Mouse (Mus musculus): Measurements from ENCODE around the gene S100a1. TPM values are rescaled to one million over a fixed set of nuclear protein-coding genes. Genes with fewer than 3 reads are reported as not detected.

Gene S100a1
- 9.0 and 13.0 TPM in 2 replicates for polyA plus RNA-seq (2015; fragmentation: Nextera tagmentation; extraction: Ambion mirVana)

DNA sequence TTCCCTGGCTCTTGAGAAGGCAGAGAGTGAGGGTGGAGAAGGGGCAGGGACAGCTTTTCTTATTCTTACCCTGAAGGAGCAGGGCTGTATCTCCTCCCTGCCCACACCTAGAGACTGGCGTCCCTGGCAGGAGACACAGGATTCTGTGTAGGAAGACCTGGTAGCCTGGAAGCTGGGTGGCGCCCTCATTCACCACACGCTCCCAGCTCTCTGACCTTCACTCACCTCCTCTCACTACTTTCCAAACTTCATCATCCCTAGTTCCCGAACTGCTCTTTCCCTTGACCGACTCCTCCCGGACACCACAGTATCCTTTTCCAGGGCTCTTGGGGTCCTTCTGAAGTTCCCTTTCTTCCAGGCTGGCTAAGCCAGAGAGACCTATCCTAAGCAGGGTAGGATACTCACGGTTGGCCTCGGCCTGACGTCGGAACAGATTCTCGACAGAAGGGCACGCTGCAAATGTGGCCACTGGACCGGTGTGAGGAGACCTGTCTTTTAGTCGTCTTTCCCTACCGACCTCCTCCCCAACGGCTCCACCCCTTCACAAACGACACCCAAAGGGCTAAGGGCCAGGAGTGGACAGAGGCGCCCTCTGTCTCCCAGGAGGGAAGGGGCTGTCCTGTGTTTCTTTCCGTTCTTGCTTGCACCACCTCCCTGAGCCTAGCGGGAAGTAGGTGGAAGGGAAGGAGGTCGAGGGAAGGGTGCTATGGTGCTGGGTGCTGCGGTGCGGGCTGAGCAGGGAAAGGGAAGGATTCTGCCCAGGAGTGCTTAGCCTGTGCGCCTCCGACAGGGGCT lies at the start of gene S100a1, which contains the start of gene S100a13:
S100a1 (minus strand) TSS at position 597 of the 795 bp plus-strand sequence.
S100a13 (plus strand) TSS at position 640 of the 795 bp plus-strand sequence.
- 3% methylated on average over 25 of the region's 25 CpGs for WGBS
- Histone ChIP-seq H3K27ac (replicated peaks) (no peak within 1 kb of the TSS), H3K4me3 (peak within 1 kb of the TSS; percentile 35), H3K9me3 (no peaks in the 10 kb centered on the region), H3K4me2 (peak within 1 kb of the TSS; percentile 63), H3K9ac (peak within 1 kb of the TSS; percentile 60), H3K4me1 (replicated peaks) (peaks cover 18% of the 10 kb centered on the region), H3K27me3 (peaks cover 41% of the 10 kb centered on the region), H3K36me3 (no peaks in the 10 kb centered on the region)
- ATAC-seq (ENCODE audit: low read depth): no peak

DNA sequence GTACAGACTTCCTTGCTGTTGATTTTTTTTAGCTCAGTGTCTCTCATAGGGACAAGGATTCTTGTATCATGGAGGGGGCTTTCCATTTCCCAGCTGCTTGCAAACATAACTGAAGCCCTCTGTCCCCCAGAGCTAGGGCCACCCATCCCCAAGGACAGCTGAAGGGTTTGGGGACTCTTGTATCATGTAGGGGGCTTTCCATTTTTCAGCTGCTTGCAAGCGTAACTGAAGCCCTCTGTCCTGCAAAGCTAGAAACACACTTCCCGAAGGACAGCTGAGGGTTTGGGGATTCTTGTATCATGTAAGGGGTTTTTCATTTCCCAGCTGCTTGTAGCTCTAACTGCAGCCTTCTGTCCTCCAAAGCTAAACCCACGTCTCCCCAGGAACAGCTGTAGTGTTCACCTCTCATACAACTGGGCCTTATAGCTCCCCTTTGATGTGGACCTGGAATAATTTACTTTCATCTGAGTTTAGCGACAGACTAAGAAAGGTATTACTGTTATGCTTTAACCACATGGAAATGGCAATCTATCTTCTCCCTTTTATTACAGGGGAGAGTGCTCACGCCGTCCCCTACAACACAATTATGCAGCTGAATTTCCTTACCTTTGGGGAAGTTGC lies 45.9 kb upstream of the S100a1 start, which contains the start of gene S100a3:
S100a3 (plus strand) TSS at position 571 of the 621 bp plus-strand sequence.
- Histone ChIP-seq H3K9me3 (no peaks in the 10 kb centered on the region), H3K4me1 (replicated peaks) (no peaks in the 10 kb centered on the region), H3K4me3 (no peak within 1 kb of the TSS), H3K9ac (no peak within 1 kb of the TSS), H3K36me3 (no peaks in the 10 kb centered on the region), H3K27me3 (no peaks in the 10 kb centered on the region), H3K4me2 (no peak within 1 kb of the TSS), H3K27ac (replicated peaks) (no peak within 1 kb of the TSS)
- WGBS: 79% methylated on average over 6 of the region's 6 CpGs
- no peak for ATAC-seq (ENCODE audit: low read depth)

DNA sequence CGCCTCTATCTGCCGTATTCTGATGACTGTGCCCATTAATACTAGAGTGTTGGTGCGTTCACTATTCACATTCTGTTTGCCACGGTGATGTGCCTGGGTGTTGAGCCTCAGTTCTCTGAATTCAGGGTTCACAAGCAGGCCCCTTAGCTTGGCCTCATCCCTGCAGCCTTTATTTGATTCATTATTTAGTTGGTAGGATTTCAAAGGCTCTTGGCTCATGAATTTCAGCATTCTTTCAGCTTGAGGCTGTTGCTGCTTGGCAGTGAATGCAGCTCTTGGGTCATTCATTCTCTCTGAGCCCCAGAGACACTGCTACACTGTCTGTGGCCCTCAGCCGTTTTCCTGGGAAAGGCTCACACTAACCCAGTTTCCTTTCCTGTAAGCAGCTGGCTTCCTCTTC lies 41.8 kb upstream of the S100a1 start:
- peak; percentile 86 for ATAC-seq (ENCODE audit: low read depth)
- WGBS: 40% methylated on average over 5 of the region's 5 CpGs

DNA sequence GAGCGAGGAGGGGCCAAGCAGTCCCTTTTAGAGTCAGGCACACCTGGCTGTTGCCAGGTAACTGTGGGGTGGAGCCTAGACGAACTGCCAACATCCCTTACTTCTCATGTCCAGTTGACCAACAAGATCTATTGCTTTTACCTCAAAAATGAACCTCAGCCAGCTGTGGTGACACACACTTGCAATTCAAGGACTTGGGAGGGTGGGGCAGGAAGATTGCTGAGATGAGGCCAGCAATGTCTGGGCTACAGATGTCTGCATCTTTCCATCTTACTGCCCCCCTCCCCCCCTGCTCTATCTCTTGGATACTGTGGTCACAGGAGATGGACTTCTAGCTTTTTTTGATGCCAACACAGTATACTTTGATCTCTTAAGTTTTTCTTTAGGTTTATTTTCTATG lies 38.0 kb upstream of the S100a1 start:
- Histone ChIP-seq H3K4me2 (no peak overlapping the region), H3K36me3 (no peaks in the 10 kb centered on the region), H3K4me1 (replicated peaks) (peaks cover 7% of the 10 kb centered on the region; the same call in 1 of the 2 replicates), H3K27me3 (no peaks in the 10 kb centered on the region), H3K9me3 (no peaks in the 10 kb centered on the region), H3K4me3 (no peak overlapping the region), H3K9ac (no peak overlapping the region), H3K27ac (replicated peaks) (no peak overlapping the region)
- WGBS: 82% methylated on average over 2 of the region's 2 CpGs
- no peak for ATAC-seq (ENCODE audit: low read depth)

More for the DNA sequence above, 41.8 kb upstream of the S100a1 start:
- Histone ChIP-seq H3K9ac (no peak overlapping the region), H3K4me2 (no peak overlapping the region), H3K27ac (replicated peaks) (no peak overlapping the region; the same call in 1 of the 2 replicates), H3K4me1 (replicated peaks) (no peaks in the 10 kb centered on the region), H3K9me3 (no peaks in the 10 kb centered on the region), H3K36me3 (no peaks in the 10 kb centered on the region), H3K4me3 (no peak overlapping the region), H3K27me3 (no peaks in the 10 kb centered on the region)

DNA sequence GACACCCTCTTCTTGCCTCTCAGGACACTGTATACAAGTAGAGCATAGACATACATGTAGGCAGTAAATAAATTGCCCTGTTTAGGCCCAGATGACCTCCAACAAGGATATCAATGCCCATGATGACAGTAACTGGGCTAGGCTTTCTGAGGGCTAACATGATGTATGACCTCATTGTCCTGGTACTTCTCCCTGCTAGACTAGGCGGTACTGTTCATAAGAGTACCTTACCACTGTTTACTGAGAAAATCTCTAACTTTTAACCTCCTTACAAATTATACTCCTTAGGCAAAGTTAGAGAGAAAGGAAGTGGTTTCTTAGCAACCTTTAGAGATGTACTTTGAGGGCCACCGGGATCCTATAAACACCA lies 36.2 kb upstream of the S100a1 start:
- Histone ChIP-seq H3K4me1 (replicated peaks) (peaks cover 7% of the 10 kb centered on the region; the same call in 1 of the 2 replicates), H3K4me3 (no peak overlapping the region), H3K4me2 (no peak overlapping the region), H3K9me3 (no peaks in the 10 kb centered on the region), H3K36me3 (no peaks in the 10 kb centered on the region), H3K27me3 (no peaks in the 10 kb centered on the region), H3K27ac (replicated peaks) (no peak overlapping the region), H3K9ac (no peak overlapping the region)
- ATAC-seq (ENCODE audit: low read depth): no peak
- WGBS: 86% methylated on average over 2 of the region's 2 CpGs

DNA sequence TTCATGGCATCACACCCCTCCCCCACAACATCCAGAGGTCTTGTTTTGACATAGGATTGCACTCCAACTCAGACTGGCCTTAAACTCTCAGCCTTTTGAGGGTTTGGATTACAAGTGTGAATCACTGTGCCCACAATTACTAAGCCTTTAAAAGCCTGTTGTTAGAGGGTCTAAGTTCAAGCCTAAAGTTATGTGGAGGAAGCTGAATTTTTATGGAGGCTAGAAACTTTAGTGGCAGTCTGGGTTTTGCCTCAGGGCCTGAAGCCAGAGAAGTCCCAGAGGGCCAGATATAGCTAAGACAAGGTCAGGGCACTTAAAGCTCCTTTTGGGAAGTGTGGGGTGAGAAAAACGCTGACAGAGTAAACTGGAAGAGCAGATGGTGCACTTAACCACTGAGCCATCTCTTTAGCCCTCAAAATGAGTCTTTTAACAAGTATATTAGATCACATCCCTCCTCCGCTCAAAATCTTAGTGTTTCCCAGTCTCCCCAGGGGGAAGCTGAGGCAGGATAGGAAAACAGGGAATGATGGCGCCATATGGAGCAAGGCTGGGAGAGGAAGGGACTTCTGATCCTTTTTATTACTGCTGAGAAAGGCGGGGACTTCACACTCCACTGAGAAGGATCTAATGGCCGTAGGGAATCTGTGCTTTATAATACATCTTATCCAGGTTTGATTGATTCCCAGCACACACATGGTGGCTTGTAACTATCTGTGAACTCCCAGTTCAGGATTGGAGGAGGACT lies 35.7 kb upstream of the S100a1 start:
- H3K9ac ChIP-seq: no peak overlapping the region
- H3K9me3 ChIP-seq: no peaks in the 10 kb centered on the region
- H3K36me3 ChIP-seq: no peaks in the 10 kb centered on the region
- no peak overlapping the region for H3K4me2 ChIP-seq
- WGBS: 57% methylated on average over 5 of the region's 5 CpGs
- no peak overlapping the region for H3K4me3 ChIP-seq
- peaks cover 7% of the 10 kb centered on the region; the same call in 1 of the 2 replicates for H3K4me1 ChIP-seq (replicated peaks)
- H3K27me3 ChIP-seq: no peaks in the 10 kb centered on the region
- ATAC-seq (ENCODE audit: low read depth): no peak
- H3K27ac ChIP-seq (replicated peaks): no peak overlapping the region

DNA sequence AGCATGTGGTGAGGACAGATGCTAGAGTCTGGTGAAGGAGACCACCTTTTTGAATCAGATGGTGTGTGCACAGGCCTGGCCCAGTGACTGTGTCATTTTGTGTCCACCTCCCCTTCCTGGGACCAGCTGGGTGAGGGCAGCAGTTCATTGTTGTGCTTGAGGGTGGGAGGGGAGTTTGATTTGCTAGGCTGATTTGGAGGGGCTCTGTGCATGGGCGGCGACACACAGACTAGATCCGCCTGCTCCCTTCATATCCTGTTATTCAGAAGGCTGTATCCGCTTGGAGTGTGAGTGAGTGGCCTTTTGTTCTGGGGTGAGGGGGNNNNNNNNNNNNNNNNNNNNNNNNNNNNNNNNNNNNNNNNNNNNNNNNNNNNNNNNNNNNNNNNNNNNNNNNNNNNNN lies 26.7 kb upstream of the S100a1 start:
- H3K27me3 ChIP-seq: no peaks in the 10 kb centered on the region
- no peaks in the 10 kb centered on the region for H3K36me3 ChIP-seq
- peak; percentile 71; the same call in 1 of the 2 replicates for ATAC-seq (ENCODE audit: low read depth)
- H3K9me3 ChIP-seq: no peaks in the 10 kb centered on the region
- WGBS: 34% methylated on average over 4 of the region's 4 CpGs
- no peak overlapping the region for H3K4me3 ChIP-seq
- H3K4me1 ChIP-seq (replicated peaks): no peaks in the 10 kb centered on the region; the same call in 1 of the 2 replicates
- no peak overlapping the region for H3K9ac ChIP-seq
- peak overlapping the region; percentile 18; the same call in 1 of the 2 replicates for H3K4me2 ChIP-seq
- no peak overlapping the region; the same call in 1 of the 2 replicates for H3K27ac ChIP-seq (replicated peaks)

DNA sequence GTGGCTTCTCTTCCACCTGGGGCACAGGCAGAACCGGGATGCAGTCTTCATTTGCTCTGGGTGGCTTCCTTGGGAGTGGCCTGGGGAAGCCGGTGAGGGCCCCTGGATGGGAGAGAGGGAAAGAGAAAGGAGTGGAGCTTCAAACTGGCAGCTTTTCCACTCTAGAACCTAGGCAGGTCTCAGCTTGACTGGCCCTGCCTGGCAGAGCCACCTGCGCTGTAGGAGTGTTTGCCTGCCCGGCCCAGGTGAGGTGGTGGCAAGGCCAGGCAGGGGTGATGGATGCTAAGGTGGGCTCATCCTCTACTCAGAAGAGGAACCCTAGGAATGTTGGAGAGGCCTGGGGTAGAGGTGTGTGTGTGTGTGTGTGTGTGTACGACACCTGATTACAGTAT lies 23.7 kb upstream of the S100a1 start:
- no peaks in the 10 kb centered on the region for H3K27me3 ChIP-seq
- H3K9me3 ChIP-seq: no peaks in the 10 kb centered on the region
- no peak overlapping the region for H3K4me3 ChIP-seq
- no peak overlapping the region for H3K9ac ChIP-seq
- H3K36me3 ChIP-seq: no peaks in the 10 kb centered on the region
- no peak for ATAC-seq (ENCODE audit: low read depth)
- no peak overlapping the region for H3K27ac ChIP-seq (replicated peaks)
- H3K4me2 ChIP-seq: no peak overlapping the region
- no peaks in the 10 kb centered on the region; the same call in 1 of the 2 replicates for H3K4me1 ChIP-seq (replicated peaks)
- 83% methylated on average over 5 of the region's 5 CpGs for WGBS

DNA sequence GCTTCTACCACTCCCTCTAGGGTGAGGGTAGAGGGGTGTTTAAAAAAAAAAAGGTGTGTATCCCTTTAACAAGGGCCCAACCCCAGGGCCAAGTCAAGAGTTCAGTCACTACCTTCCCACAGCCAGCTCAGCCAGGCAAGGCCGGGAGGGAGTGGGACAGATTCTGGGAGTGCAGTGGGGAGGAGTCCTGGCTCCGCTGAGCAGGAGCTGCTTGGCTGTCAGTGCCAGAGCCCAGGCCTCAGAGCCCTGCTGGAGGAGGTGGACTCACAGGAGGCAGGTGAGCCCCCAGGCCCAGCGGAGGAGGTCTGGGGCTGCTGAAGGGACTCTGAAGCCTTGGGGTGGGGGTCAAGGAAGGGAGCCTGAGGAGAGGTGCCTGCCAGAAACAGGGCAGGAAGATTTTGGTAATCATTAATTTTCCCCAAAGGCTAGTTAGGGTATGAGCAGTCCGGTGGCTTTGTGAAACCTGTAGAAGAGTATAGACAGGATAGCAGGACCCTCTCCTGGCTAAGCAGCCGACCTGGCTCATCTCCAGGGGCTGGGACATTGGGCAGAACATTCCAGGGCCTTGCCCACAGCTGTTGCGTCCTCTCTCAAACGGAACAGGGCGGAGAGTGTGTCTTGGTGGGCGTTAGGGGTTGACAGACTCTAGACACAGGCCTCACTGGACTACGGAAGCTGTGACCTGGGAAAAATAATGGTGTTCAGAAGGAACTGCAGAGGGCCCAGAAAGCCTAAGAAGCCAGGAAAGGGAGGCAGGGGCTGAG lies 23.1 kb upstream of the S100a1 start, which contains the start of gene S100a16:
S100a16 (plus strand) TSS at position 114 of the 764 bp plus-strand sequence.
- Histone ChIP-seq H3K4me3 (no peak within 1 kb of the TSS), H3K27ac (replicated peaks) (no peak within 1 kb of the TSS), H3K36me3 (no peaks in the 10 kb centered on the region), H3K4me2 (no peak within 1 kb of the TSS), H3K9ac (no peak within 1 kb of the TSS), H3K9me3 (no peaks in the 10 kb centered on the region), H3K27me3 (no peaks in the 10 kb centered on the region), H3K4me1 (replicated peaks) (no peaks in the 10 kb centered on the region; the same call in 1 of the 2 replicates)
- 48% methylated on average over 10 of the region's 10 CpGs for whole genome bisulfite sequencing
- ATAC-seq (ENCODE audit: low read depth): no peak

DNA sequence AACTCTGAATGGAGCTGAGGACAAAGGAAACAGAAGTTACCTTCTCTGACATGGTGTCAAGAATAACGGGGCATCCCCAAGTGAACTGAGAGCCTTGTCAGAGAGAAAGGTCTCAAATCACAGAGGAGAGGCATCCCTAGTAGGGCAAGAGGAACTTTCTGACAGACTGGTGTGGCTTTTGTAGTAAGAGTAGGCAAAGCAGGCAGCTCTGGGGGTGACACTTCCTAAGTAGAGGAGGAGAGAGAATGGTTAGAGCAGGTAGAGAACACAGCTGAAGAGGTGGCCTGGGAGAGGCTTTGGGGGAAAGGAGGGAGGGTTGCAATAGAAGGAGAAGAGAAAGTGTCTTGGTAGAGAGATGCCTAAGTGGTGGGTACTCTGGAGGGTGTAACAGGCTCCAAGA lies 21.3 kb upstream of the S100a1 start:
- H3K4me1 ChIP-seq (replicated peaks): no peaks in the 10 kb centered on the region
- no peak overlapping the region for H3K4me2 ChIP-seq
- H3K9ac ChIP-seq: no peak overlapping the region
- WGBS: 76% methylated on average over 1 of the region's 1 CpGs
- H3K27ac ChIP-seq (replicated peaks): no peak overlapping the region
- ATAC-seq (ENCODE audit: low read depth): no peak
- no peaks in the 10 kb centered on the region for H3K27me3 ChIP-seq
- no peak overlapping the region for H3K4me3 ChIP-seq
- H3K36me3 ChIP-seq: no peaks in the 10 kb centered on the region
- H3K9me3 ChIP-seq: no peaks in the 10 kb centered on the region

DNA sequence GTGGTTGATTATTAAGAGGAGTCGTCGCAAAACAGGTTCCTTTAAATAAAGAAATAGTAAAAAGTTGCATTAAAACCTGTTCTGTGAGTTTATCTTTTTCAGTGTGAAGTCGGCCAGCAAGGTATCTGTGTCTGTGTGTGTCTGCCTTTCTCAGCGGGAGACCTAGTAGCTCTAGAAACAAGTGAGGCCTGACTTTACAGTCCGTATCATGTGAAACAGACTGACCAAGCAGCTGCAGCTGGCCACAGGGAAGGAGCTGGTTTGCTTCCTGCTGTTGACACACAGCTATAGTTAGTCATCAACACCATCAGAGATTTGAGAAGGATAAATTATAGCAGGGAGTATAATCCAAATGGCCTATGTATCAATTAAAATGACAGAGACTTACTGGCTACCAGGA lies 17.5 kb upstream of the S100a1 start:
- no peak overlapping the region for H3K27ac ChIP-seq (replicated peaks)
- no peaks in the 10 kb centered on the region for H3K4me1 ChIP-seq (replicated peaks)
- ATAC-seq (ENCODE audit: low read depth): no peak
- H3K9ac ChIP-seq: no peak overlapping the region
- H3K4me3 ChIP-seq: no peak overlapping the region
- H3K9me3 ChIP-seq: no peaks in the 10 kb centered on the region
- no peaks in the 10 kb centered on the region; the same call in 1 of the 2 replicates for H3K27me3 ChIP-seq
- 78% methylated on average over 5 of the region's 5 CpGs for WGBS
- H3K36me3 ChIP-seq: no peaks in the 10 kb centered on the region
- H3K4me2 ChIP-seq: no peak overlapping the region

Measured in neural tube, embryonic 13.5 days (tissue).